Mouse (Mus musculus): ENCODE data around the gene Jak1.

GRCm38 (mm10) chr4:101225984-101226383 lies 39.1 kb downstream of the Jak1 start:
- TF ChIP-seq CTCF (IDR thresholded peaks at IDR 0.05; ENCODE audit: low read depth) (no peak), EP300 (IDR thresholded peaks at IDR 0.05; ENCODE audit: low read depth) (no peak)
